Mouse (Mus musculus): ENCODE measurements at regions not wholly inside any gene's neighbourhood (a gene's known extent, or its start where the extent isn't known, plus 50 kb on each side); places are given as distances from the start of the nearest gene placed in this dataset.

GRCm38 (mm10) chr11:114425447-114425846 is 242.9 kb upstream of the Rpl38 start:
- DNase-seq: no peak

- no peak for DNase-seq
Measured at GRCm38 (mm10) chr11:114423322-114423721, 245.0 kb upstream of the Rpl38 start.

DNA sequence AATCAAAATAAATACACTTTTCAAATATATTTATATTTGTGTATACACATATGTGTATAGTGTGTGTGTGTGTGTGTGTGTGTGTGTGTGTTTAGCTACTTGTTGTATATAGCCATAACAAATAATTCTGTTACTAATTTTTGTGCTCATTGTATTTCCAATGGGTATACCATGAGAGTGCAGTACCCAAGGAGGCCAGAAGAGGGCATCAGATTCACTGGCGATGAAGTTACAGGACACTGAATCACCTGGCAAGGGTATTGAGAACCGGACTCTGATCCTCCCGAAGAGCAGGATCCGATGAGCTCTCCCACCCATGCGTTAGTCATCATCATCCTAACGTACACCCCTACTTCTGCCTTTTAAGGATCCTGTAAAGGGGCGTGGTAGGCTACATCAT is 249.3 kb upstream of the Rpl38 start:
- DNase-seq: no peak

GRCm38 (mm10) chr11:114416168-114416567 is 252.2 kb upstream of the Rpl38 start:
- DNase-seq: peak; percentile 12

GRCm38 (mm10) chr11:114404401-114404800 is 263.9 kb upstream of the Rpl38 start:
- peak; percentile 19 for DNase-seq

DNA sequence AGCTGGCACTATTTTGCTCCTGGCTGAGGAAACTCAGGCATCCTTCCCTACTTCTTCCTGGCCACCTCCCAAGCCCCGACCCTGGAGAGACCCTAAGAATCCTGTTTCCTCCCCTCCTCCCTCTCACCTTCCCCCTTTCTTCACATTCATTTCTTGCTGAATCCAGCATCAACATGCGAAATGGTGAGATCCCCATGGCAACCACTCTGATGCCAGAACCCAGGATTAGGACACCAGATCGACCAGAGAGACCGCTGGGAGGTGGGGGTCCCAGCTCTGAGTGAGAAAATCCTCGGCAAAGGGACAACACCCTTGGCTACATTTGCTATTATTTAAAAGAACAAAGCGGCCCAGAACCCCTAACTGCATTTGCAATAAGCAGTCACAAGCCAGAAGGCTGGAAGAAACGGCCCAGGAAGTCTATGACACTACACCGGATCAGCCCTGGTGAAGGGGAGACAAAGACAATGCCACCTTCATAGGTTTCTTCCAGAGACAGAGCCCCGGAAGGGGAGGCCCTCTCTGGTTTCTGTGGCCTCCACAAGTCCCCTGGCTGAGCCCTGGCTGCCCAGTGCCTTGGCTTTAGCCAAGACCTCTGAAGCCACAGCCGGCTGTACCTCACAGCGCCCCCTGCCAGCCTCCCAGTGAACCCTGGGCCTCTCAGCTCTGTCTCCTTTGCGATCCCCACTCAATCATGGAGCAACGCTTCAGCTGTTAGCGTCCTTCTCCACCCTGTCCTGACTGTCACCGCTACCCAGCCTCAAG is 265.6 kb upstream of the Rpl38 start:
- peak; percentile 49 for DNase-seq

DNA sequence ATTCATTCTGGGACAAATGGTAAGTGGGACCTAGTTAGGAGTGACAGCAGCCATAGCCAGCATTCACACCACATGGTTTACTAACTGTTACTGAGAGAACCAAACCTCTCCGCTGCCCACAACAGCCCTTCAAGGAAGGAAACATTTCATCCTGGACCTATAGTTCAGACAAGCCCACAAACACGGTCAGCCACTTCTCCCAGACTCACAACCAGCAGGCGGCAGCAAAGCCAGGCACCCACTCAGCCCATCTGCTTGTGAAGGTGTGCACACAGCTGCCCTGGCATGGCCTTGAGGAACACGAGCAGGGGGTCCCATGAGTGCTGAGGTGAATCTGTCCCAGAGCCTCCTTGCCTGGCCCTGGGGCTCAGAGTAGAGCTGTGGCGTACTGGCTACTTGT is 267.6 kb upstream of the Rpl38 start:
- no peak for DNase-seq

GRCm38 (mm10) chr11:114392161-114392560 is 276.2 kb upstream of the Rpl38 start:
- DNase-seq: no peak

DNA sequence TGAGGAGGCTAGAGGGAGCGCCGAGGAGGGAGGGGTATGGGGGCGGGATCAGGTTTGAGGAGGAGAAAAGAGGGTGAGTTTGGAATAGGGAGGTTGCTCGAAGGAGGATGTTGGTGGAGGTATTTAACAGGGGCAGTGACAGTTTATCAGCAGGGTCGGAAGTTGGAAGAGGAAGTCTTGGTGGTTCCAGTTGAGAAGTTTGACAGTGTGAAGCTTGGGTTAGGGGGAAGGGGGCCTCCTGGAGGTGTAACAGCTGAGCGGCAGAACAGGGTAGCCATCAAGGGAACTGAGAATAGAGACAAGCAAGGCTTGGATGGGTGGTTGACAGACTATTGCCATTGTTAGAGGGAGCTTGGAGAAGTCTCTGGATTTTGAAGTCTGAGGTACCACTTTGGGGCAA is 276.8 kb upstream of the Rpl38 start:
- DNase-seq: no peak

- DNase-seq: no peak
Measured at GRCm38 (mm10) chr11:114387091-114387490, 281.2 kb upstream of the Rpl38 start.

DNA sequence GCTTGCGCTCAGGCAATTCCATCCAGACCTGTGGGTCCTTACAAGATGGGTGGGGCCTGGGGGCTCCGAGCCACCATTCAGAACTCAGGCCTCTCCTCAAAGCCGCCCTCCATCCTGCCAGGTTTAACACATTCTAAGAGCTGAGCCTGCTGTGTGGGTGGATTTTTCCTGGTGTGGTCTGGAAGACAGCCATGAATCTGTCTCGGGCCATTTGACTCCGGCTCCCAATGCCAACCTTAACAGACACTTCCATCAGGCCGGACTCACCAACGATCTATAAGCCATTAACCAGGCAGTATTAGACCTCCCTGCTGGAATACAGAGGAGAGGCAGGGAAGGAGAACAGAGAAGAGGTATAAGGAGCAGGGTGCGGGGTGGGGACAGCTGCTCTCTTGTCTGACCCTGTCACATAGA is 288.9 kb upstream of the Rpl38 start:
- peak; percentile 19 for DNase-seq

DNA sequence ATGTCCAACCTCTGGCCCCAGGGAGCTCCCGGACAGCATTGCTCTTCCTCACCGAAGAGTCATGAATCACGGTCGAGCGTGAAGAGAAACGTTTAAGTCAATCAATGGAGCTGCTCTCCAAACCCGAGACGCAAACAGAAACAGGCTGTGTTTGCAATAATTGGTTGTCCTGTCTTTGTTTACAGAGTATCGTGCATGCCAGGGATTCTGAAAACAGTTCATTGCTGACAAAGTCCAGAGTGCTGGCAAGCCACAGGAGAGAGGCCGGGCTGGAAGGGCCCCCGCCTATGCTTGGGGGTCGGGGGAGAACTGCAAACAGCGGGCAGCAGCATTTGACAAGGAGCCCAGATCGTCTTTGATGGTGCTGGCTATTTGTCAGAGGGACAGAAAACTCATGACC is 292.4 kb upstream of the Rpl38 start:
- no peak for DNase-seq

- DNase-seq: no peak
Measured at GRCm38 (mm10) chr11:114370708-114371107, 297.6 kb upstream of the Rpl38 start.

- no peak for DNase-seq
Measured at GRCm38 (mm10) chr11:114367779-114368178, 300.5 kb upstream of the Rpl38 start.

- no peak for DNase-seq
Measured at GRCm38 (mm10) chr11:114360946-114361345, 294.1 kb upstream of the Sdk2 start.

- DNase-seq: no peak
Measured at GRCm38 (mm10) chr11:114360321-114360720, 293.5 kb upstream of the Sdk2 start.

- peak; percentile 24 for DNase-seq
Measured at GRCm38 (mm10) chr11:114352146-114352795, 285.4 kb upstream of the Sdk2 start.

DNA sequence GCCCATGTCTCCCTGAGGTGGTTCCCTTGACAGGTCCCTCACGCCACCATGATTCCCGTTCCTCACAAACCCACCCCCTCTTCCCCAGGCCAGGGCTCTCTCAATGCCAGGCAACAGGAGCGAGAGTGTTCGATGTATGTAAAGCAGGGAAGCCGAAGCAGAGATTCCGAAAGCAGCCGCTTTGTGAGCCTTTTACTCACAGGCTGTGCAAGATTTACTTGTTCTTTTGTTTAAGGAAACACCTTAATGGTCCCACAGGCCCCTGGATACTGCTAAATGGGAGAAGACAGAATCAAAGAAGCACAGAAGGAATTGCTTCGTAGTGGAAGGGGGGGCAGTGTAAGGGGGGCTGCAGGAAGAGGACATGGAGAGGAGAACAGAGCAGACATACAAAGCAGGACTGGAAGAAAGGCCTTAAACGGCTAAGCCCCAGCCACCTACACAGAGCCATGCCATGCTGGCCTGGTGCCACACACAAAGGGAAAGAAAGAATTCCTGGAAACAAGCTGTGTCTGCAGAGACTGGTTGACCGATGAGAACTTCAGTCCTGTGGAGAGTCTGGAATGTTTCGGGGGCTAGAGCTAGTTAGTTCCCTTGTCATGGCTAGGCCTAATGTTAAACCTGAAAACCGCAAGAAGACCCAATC is 270.1 kb upstream of the Sdk2 start:
- DNase-seq: no peak

GRCm38 (mm10) chr11:114335950-114336838 is 269.3 kb upstream of the Sdk2 start:
- DNase-seq: peak; percentile 29

DNA sequence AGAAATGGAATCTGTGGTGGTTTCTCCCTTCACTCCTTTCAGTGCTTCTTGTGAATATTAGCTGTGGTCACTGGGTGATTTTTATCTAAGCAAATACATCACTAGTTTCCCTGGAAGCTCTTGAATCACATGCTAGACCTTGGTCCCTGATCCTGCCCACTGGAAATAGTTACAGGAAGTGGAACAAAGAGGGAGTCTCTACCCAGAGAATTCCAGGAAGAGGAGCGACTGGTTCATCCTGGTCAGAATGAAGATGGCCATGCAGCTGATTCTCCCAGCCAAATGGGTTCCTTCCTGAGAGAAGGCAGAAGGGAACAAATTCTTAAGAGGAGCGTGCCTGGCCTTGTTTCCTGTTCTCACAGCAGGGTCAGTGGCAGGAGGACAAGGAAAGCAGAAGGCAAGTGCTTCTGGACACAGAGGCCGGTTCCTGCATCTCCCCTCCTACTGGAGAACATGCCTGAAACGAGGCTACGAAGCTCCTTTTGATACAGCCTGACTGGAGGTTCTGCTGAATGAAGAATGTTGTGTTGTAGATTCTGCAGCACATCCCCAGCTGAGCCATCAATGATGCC is 264.8 kb upstream of the Sdk2 start:
- DNase-seq: no peak

- DNase-seq: no peak
Measured at GRCm38 (mm10) chr11:114330316-114330715, 263.5 kb upstream of the Sdk2 start.

- no peak for DNase-seq
Measured at GRCm38 (mm10) chr11:114322627-114323026, 255.8 kb upstream of the Sdk2 start.

DNA sequence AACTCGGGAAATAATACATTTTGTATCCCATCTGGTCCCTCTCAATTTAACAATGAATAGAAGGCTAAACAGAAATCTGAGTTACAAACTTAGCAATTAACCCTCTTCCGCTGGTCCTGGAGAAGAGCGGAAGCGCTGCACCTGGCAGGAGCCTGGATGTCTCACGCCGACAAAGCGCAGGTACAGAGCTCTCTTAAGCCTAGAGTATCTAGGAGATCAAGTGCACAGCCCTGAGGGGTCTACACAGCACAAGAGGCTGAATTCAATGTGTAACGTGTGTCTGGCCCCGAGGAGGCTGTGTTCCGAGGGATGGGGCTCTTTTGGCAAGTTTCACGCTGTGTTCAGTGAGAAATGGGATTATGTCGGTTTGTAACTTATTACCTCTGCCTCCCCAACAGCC is 255.1 kb upstream of the Sdk2 start:
- DNase-seq: no peak
